Mouse (Mus musculus): Measurements from ENCODE around the gene Fbn1. TPM values are rescaled to one million over a fixed set of nuclear protein-coding genes. Genes with fewer than 3 reads are reported as not detected.
A peak's percentile ranks its signal among the peaks of the same experiment; 100 is the strongest.

The Fbn1 gene
- polyA plus RNA-seq, 2 experiments, result 0.73 to 1.3 TPM

DNA sequence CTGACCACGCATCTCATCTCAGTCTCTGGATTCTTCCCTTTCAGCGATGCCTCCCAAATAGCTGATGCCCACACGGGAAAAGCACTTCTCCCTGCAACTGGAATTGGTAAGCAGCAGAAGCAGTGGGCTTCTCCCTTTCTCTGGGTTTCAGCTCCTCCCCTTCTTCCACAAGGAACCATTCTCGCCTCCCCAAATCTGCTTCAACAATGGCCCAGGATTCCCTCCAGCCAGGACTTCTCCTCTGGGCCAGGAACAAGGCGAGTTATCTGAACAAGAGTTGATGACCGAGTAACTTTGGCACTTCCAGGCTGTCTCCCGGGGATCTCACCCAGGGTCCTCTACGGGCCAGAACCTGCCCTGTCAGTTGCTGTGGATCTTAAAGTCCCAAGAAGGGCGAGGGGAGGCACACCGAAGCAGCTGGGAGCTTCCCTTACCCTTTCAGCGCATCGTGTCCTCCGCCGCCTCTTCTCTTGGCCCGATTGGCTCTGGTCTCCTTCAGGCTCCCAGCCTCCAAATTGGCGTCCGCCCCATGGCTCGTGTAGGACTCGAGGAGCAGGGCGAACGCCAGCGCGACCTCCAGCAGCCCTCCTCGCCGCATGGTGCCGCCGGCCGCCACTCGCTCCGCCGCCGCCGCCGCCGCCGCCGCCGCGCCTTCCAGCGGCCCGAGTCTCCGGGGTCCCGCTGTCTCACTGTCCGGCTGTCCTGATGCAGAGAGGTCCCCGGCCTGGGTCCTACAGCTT, 2.6 kb downstream of the Fbn1 start, which contains the start of gene Gm9913:
Gm9913 (plus strand) TSS at position 84 of the 740 bp plus-strand sequence.
- ATAC-seq (ENCODE audit: insufficient read depth), result no peak
- Histone ChIP-seq H3K9me3 (ENCODE audit: control insufficient read depth, low read length) (no peaks in the 10 kb centered on the region), H3K36me3 (replicated peaks; ENCODE audit: control insufficient read depth, insufficient read depth, low read depth) (no peaks in the 10 kb centered on the region), H3K27me3 (ENCODE audit: control insufficient read depth, insufficient read depth, low read length) (peaks cover 42% of the 10 kb centered on the region), H3K27ac (no peak within 1 kb of the TSS), H3K4me2 (ENCODE audit: low read depth) (peak within 1 kb of the TSS; percentile 34), H3K4me3 (ENCODE audit: insufficient read depth in 1 of 2, low read depth in 2 of 2, low read length in 2 of 2) (peak within 1 kb of the TSS; percentile 31 to 37; a peak in 3 of 4 replicates), H3K9ac (replicated peaks) (no peak within 1 kb of the TSS), H3K4me1 (replicated peaks; ENCODE audit: control insufficient read depth in 2 of 2, insufficient read depth in 2 of 2, low read length in 1 of 2) (no peaks in the 10 kb centered on the region)
- no peak for TF ChIP-seq EP300 (IDR thresholded peaks at IDR 0.05; ENCODE audit: low read depth)
- TF ChIP-seq CTCF (IDR thresholded peaks at IDR 0.05; ENCODE audit: low read depth), result no peak
- no peak for DNase-seq (ENCODE audit: low read depth in 3 of 3, low spot score in 3 of 3)
- 2% methylated on average over 45 of the region's 45 CpGs for WGBS (ENCODE audit: insufficient replicate concordance)

DNA sequence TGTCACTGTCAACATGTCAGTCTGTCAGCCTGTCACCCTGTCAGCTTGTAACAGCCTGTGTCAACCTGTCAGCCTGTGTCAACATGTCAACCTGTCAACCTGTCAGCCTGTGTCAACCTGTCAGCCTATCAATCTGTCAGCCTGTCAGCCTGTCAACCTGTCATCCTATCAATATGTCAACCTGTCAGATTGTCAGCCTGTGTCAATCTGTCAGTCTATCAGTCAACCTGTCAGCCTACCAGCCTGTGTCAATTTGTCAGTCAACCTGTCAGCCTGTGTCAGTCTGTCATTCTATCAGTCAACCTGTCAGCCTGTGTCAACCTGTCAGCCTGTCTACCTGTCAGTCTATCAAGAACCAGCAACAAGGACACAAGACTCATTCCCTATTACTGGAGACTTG, 6.3 kb downstream of the Fbn1 start:
- H3K36me3 ChIP-seq (replicated peaks; ENCODE audit: control insufficient read depth, insufficient read depth, low read depth), result no peaks in the 10 kb centered on the region
- H3K4me2 ChIP-seq (ENCODE audit: low read depth), result no peak overlapping the region
- H3K9me3 ChIP-seq (ENCODE audit: control insufficient read depth, low read length), result no peaks in the 10 kb centered on the region
- no peak overlapping the region for H3K27ac ChIP-seq
- ATAC-seq (ENCODE audit: insufficient read depth) (no peak), DNase-seq (ENCODE audit: low read depth in 3 of 3, low spot score in 3 of 3) (no peak)
- TF ChIP-seq EP300 (IDR thresholded peaks at IDR 0.05; ENCODE audit: low read depth) (no peak), CTCF (IDR thresholded peaks at IDR 0.05; ENCODE audit: low read depth) (no peak)
- no peak overlapping the region for H3K9ac ChIP-seq (replicated peaks)
- H3K27me3 ChIP-seq (ENCODE audit: control insufficient read depth, insufficient read depth, low read length), result peaks cover 25% of the 10 kb centered on the region
- H3K4me1 ChIP-seq (replicated peaks; ENCODE audit: control insufficient read depth in 2 of 2, insufficient read depth in 2 of 2, low read length in 1 of 2), result no peaks in the 10 kb centered on the region
- no peak overlapping the region for H3K4me3 ChIP-seq (ENCODE audit: insufficient read depth in 1 of 2, low read depth in 2 of 2, low read length in 2 of 2)

DNA sequence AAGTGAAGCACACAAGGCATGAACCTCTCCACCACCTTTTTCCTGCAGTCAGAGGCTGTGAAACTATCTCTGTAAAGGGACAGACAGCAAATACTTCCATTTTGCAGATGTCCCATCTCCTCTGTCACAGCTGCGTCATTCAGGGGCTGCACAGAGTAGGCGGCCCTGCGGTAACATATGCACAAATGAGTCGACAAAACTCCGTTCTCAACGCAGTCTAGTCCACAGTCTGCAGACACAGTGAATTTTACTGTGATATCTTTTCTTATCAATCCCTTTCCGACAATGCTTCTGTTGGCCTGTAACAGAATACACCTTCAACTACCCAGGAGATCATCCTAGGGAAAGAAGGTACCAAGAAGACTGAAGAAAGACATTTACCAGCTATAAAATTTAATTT, 9.6 kb downstream of the Fbn1 start:
- 40% methylated on average over 7 of the region's 7 CpGs for WGBS (ENCODE audit: insufficient replicate concordance)
- DNase-seq (ENCODE audit: low read depth in 3 of 3, low spot score in 3 of 3) (no peak), ATAC-seq (ENCODE audit: insufficient read depth) (no peak)
- Histone ChIP-seq H3K4me3 (ENCODE audit: insufficient read depth in 1 of 2, low read depth in 2 of 2, low read length in 2 of 2) (no peak overlapping the region), H3K9ac (replicated peaks) (no peak overlapping the region), H3K27me3 (ENCODE audit: control insufficient read depth, insufficient read depth, low read length) (no peaks in the 10 kb centered on the region), H3K36me3 (replicated peaks; ENCODE audit: control insufficient read depth, insufficient read depth, low read depth) (no peaks in the 10 kb centered on the region), H3K27ac (no peak overlapping the region), H3K4me2 (ENCODE audit: low read depth) (no peak overlapping the region), H3K4me1 (replicated peaks; ENCODE audit: control insufficient read depth in 2 of 2, insufficient read depth in 2 of 2, low read length in 1 of 2) (no peaks in the 10 kb centered on the region), H3K9me3 (ENCODE audit: control insufficient read depth, low read length) (no peaks in the 10 kb centered on the region)
- no peak for TF ChIP-seq CTCF (IDR thresholded peaks at IDR 0.05; ENCODE audit: low read depth)
- TF ChIP-seq EP300 (IDR thresholded peaks at IDR 0.05; ENCODE audit: low read depth), result no peak

DNA sequence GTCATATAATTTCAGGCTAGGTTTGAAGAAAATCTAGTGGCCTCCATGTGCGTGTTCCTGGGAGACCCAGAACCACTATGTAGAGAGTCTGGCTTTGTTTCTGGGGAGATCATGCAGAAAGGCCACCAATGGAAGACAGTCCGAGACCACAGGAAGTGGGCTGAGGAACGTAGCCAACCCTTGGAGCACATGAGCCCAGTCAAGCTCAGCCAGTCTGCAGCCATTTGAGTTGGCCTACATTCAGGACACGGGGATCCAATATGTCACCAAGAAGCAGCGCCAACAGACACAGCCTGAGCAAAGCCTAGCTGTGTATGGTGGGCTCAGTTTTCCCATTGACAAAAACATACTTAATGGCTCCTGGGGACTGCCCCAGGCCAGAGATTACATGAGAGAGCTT, 11.1 kb downstream of the Fbn1 start:
- ATAC-seq (ENCODE audit: insufficient read depth) (no peak), DNase-seq (ENCODE audit: low read depth in 3 of 3, low spot score in 3 of 3) (no peak)
- 51% methylated on average over 5 of the region's 5 CpGs for WGBS (ENCODE audit: insufficient replicate concordance)
- TF ChIP-seq EP300 (IDR thresholded peaks at IDR 0.05; ENCODE audit: low read depth) (no peak), CTCF (IDR thresholded peaks at IDR 0.05; ENCODE audit: low read depth) (no peak)
- no peaks in the 10 kb centered on the region for H3K9me3 ChIP-seq (ENCODE audit: control insufficient read depth, low read length)
- no peaks in the 10 kb centered on the region for H3K36me3 ChIP-seq (replicated peaks; ENCODE audit: control insufficient read depth, insufficient read depth, low read depth)
- no peaks in the 10 kb centered on the region for H3K4me1 ChIP-seq (replicated peaks; ENCODE audit: control insufficient read depth in 2 of 2, insufficient read depth in 2 of 2, low read length in 1 of 2)
- no peak overlapping the region for H3K27ac ChIP-seq
- no peak overlapping the region for H3K4me3 ChIP-seq (ENCODE audit: insufficient read depth in 1 of 2, low read depth in 2 of 2, low read length in 2 of 2)
- H3K27me3 ChIP-seq (ENCODE audit: control insufficient read depth, insufficient read depth, low read length), result no peaks in the 10 kb centered on the region
- H3K9ac ChIP-seq (replicated peaks), result no peak overlapping the region
- H3K4me2 ChIP-seq (ENCODE audit: low read depth), result no peak overlapping the region

DNA sequence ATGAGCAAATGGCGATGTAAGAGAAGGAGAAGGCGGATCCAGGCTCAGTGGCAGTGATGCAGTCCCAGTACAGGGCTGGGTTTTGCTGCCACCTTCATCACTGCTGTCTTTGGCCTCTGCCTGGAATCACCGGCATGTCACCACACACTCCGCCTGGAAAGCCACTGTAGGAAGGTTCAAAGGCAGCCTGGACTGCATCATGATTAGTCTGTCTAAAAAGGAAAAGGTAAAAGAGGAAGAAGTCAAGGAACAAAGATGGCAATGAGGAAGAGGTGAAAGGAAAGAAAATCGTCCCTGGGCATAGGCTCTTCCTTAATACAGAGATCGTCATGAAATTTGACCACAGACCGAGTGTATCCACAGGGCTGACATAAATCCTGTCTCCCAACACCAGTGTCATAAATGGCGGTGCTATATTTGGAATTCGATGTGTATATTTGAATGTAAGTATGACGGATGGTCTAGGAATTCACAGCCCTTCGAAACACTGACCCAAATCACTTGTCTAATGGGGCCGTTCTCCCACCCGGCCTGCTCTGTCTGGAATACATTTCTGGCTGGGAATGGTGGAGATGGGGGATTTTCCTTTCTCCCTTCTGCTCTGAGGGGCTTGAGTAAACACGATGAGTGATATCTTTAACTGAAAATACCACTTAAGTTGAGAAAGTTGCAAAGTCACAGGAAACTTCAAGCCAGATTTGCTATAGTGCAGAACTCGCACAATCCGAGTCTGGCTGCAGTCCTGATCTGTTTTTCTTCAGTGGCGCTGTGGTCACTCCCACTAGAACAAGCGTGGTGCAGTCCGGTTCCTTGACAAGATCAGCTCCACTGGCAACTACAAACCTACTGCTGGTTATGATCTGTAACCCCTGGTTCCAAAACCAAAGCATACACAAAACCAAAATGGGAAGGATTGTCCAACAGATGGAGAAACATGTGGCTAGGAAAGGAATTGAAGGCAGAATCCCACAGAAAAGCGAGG, 12.7 kb downstream of the Fbn1 start:
- no peak for ATAC-seq (ENCODE audit: insufficient read depth)
- WGBS (ENCODE audit: insufficient replicate concordance), result 58% methylated on average over 20 of the region's 20 CpGs
- Histone ChIP-seq H3K4me2 (ENCODE audit: low read depth) (no peak overlapping the region), H3K9me3 (ENCODE audit: control insufficient read depth, low read length) (no peaks in the 10 kb centered on the region), H3K27me3 (ENCODE audit: control insufficient read depth, insufficient read depth, low read length) (no peaks in the 10 kb centered on the region), H3K36me3 (replicated peaks; ENCODE audit: control insufficient read depth, insufficient read depth, low read depth) (no peaks in the 10 kb centered on the region), H3K4me1 (replicated peaks; ENCODE audit: control insufficient read depth in 2 of 2, insufficient read depth in 2 of 2, low read length in 1 of 2) (no peaks in the 10 kb centered on the region), H3K27ac (no peak overlapping the region), H3K4me3 (ENCODE audit: insufficient read depth in 1 of 2, low read depth in 2 of 2, low read length in 2 of 2) (no peak overlapping the region), H3K9ac (replicated peaks) (no peak overlapping the region)
- DNase-seq (ENCODE audit: low read depth in 3 of 3, low spot score in 3 of 3), result no peak
- TF ChIP-seq CTCF (IDR thresholded peaks at IDR 0.05; ENCODE audit: low read depth), result no peak
- no peak for TF ChIP-seq EP300 (IDR thresholded peaks at IDR 0.05; ENCODE audit: low read depth)

Measured in liver, embryonic 14.5 days (tissue).